Mouse (Mus musculus): ENCODE measurements around the gene Olfr466.

GRCm38 (mm10) chr13:65176472-65177091, 26.5 kb downstream of the Olfr466 start:
- no peak for TF ChIP-seq CTCF (IDR thresholded peaks at IDR 0.05; ENCODE audit: low read depth)
- no peak for TF ChIP-seq EP300 (optimal IDR thresholded peaks at IDR 0.05)
